Mouse (Mus musculus) left cerebral cortex, postnatal 14 days (tissue): Measurements from ENCODE around the gene Gng12. TPM values are rescaled to one million over a fixed set of nuclear protein-coding genes. Genes with fewer than 3 reads are reported as not detected.

Experiments used
- DNase-seq, 2 experiments: peaks; one replicate each; pipeline ENCODE4 v3.0.0; 2021 to 2022; ENCODE audit warnings: low spot score in 2 of 2, mixed read lengths in 1 of 2
- intact Hi-C: fragments of 180-260 bp; cut with DNase I; formaldehyde crosslinking; loops from one replicate; pipeline ENCODE4 v1.15.1; 2025
- total RNA-seq, 2 experiments: library from RNA; stranded (reverse); gene quantifications; 2 replicates each; pipeline ENCODE4 v1.2.3; 2021

The Gng12 gene
- total RNA-seq, 2 experiments from 2014 or later: 76.0 to 84.7 TPM

DNA sequence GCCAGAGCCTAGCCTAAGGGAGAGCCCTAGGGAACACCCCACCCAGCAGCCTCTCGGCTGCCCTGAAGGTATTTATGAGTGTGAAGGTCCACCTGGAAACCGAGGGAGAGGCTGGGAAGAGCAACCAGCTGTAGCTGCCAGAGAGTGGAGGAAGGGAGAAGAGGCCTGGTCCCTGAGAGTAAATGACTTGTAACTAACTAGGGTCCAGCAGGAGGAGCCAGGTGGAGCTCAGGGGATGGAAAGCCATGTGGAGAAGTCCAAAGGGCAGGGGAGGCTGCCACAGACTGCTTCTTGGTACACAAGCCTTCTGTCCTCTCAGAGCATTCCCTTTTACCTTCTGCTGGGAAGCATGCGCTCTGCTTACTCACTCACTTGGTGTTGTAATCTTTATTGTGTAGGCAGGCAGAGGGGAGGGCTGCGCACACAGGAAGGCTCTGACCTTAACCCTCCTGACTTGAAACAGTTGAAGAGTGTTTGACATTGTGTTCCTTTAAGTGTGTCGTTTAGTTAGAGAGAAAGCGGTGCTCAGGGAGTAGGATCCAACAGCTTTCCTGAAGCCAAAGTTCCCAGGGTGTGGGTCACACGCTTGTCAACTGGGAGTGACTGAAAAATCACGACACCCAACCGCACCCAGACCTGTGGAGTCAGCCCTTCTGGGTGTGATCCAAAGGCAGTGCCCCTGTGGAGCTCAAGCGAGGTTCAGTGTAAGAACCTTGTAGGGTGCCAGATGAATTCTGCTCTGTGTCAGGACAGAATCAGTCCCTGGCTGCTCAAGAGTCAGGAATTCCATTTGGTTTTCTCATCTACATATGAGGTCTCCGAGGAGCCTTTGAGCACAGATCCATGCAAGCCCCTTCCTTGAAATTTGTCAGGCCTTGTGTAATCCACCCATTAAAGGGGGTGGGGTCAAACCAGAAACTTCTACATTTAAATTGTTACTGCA is 14.6 kb downstream of the Gng12 start:
- intact Hi-C loops: no loop called here
- DNase-seq: no peak

DNA sequence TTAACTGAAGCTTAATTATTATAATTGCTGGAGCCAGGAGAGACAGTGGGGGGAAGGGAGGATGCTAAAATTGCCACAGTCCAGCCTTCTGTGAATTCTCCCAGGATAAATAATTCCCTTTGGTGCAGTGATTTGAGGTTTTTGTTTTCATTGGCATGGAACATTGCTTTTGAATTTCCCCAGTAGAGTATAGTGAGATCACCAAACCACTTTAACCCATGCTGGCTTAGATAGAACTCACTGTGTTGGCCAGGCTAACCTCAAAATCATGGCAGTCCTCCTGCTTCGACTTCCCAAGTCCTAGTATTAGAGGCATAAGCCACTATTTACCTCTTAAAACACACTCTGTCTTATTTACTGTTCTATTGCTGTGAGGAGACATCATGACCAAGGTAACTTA is 17.2 kb downstream of the Gng12 start:
- no peak for DNase-seq
- intact Hi-C loops: no loop called here

DNA sequence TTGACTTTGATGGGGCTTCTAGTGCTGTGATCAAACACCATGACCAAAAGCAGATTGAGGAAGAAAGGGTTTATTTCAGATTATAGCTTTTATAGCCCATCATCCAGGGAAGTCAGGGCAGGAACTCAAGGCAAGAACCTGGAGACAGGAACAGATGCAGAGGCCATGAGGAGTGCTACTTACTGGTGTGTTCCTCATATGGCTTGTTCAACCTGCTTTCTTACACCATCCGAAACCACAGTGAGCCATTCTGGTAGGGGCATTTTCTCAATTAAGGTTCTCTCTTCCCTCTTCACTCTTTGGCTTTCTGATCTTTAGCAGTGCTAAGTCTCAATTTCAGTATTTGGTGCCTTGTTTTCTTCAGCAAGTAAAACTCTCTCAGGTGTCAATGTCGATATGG is 19.4 kb downstream of the Gng12 start:
- intact Hi-C loops: no loop called here

DNA sequence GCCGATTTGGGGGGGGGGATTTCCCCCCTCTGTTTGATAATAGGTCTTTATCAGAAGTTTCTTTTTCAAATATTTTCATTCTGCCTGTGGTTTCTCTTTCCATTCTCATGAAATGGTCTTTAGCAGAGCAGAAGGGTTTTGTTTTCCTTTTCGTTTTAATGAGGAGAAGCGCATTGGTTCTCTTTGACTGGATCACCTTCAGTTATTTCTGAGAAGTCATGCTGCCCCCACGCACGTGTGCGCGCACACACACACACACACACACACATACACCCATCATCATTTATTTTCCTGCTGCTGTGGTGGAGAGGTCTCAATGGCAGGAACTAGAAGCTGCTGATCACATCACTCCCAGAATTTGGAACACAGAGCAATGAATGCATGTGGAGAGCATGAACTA is 20.8 kb downstream of the Gng12 start:
- intact Hi-C loops: no loop called here
- DNase-seq: no peak

More for the DNA sequence above, 19.4 kb downstream of the Gng12 start:
- no peak for DNase-seq

DNA sequence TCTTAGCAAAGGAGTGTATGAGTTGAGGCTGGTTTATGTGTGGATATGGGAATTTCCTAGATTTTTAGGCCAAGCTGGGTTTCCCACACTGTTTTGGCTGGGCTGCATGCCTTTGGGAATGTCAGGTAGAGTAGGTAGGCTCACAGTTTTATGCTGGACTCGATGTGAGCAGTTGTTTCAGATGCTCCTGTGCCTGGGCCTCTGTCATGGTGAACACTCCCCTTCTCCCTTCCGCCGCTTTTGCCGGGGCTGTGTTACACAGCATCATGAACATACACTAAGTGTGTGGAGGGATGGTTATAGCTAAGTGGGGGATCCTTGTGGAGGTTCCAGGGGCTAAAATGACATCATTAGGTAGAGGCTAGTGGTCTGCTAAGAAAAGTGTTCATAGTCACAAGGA is 24.6 kb downstream of the Gng12 start:
- DNase-seq: no peak
- intact Hi-C loops: no loop called here

DNA sequence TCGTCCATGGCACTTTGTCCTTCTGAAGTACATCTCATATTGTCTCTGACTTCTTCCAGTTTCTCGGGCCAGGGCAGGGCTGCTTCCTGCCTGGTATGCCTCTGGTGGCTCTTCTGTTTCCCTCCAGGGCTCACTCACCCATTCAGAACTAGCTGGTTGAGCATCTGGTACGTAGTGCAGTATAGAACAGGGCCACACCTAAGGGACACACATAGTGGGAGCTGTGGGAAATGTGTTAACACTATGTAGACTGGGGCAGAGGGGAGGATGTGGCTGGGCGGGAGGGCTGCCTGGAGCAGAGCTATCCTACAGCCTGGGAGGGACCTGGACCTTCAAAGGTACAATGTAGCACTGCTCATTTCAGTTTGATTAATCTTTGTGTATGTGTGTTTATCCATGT is 25.6 kb downstream of the Gng12 start:
- intact Hi-C loops: no loop called here
- no peak for DNase-seq

DNA sequence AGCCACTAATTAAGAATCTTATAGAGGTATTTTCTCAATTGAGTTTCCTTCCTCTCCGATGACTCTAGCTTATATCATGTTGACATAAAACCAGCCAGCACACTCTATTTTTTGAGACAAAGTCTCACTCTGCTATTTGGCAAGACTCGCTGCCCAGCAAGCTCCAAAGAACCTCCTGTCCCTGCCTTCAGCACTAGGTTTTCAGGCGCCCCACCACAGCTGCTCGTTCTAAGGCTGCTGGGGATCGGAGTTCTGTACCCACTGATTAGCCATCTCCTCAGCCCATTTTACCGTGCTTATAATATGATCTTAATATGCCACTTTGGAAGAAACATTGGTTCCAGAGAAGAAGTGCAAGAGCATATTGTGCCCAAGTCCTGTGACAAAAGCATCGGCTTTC is 26.3 kb downstream of the Gng12 start:
- intact Hi-C loops: no loop called here
- DNase-seq: no peak

DNA sequence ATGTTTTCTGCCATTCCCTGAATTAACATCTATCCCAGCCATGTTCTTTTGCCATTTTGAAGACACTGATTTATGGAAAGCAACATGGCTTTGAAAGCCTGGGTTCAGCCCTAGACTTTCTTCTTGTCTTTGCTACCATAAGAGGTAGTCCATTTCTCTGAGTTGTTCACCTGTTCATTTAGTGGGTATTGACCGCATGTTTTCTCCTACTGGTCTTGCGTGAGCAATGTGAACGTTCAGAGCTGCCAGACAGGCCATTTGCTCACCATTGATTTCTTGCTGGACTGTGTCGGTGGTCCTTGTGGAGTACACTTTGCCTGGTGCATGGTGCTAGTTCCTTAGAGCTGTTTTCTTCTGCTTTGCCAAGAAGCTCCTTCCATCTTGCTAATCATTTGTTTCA is 27.7 kb downstream of the Gng12 start:
- no peak for DNase-seq
- intact Hi-C loops: no loop called here

DNA sequence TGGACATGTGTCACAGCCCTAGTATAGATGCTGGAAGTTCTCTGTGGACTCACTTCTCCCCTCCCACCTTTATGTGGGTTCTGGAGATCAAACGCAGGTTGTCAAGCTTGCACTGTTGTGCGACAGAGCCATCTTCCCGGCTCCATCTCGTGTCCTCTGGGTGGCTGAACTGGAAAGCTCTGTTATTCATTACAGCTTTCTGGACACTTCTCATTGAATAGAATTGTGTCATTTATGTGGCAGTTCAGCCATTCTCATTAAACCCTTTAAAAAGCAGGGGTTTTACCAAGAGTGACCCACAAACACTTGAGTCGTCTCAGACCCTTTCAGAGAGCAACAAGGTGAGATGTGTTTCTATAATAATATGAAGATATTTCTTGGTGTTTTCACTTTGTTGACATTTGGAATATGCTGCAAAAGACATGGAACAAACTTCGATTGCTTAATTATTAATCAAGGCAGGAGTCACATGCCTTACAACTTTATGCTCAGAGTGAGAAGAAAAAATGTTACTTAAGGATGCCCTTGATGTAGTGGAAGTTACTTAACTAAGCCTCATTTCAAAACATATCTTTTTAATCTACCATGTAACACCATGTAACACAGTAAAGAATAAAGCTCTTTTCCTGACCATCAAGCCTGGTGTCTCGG is 28.2 kb downstream of the Gng12 start:
- no peak for DNase-seq
- intact Hi-C loops: no loop called here

DNA sequence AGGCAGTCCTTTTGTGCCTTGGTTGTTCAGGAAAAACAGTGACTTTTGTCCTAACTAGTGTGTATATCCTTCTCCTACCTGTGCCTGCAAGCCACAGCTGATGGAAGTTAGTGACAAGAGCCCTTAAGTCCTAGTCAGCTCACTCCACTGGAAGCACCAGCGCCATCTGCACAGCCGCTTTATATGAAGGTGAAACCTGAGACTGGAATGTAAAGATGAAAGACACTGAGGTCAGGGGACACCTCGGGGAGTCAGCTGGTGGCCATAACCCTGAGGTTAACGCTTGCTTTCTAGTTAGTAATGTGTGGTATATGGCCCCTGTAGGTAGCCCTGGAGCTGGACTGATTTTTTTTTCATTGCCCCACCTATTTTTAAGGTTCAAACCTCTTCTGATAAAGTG is 30.1 kb downstream of the Gng12 start:
- intact Hi-C loops: no loop called here
- DNase-seq: no peak

DNA sequence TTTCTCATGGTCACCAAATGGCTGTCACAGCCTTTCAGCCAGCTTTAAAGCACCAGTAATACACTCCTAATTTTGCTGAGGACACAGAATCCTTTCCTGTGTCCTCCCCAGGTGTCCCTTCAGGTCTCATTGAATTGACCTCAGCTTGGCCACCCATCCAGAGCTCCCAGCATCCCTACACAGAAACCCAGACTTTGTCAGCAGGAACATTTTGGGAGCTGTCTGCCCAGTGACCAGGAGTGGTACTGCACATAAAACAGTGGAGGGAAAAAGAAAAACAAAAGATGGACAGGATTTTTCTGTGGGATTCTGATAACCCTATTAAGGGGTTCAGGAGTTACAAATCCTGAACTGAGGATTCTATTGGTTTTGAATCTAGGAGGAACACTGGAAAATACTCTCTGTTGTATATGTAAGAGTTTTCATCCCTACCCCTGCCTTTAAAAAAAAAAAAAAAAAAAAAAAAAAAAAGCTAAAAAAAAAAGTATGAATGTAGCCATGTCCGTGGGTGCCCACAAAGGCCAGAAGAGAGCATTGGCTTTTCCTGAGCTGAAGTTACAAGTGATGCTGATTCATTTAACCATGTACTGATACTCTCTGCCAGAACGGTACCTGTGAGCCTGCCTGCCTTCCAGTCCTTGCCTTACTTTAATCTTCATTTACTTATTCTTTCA is 32.9 kb downstream of the Gng12 start:
- DNase-seq: no peak
- intact Hi-C loops: no loop called here

DNA sequence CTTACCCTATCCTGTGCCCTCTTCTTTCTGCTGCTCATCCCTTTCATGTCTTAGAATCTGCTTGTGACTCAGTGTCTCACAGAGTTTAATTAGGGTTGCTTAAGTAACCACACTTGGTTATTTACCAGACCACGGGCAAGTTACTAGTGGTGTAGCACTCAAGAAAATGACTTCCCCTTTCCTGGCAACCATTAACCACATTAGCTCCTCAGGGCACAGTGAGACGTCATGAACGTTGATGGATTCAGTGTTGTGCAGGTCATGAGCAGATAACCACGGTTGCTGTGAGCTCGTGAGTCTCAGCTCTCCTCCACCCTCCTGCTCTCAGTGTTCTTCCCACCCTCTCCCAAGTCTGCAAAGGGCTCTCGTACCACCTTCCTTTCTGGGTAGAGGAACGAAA is 33.5 kb downstream of the Gng12 start:
- no peak for DNase-seq
- intact Hi-C loops: no loop called here

DNA sequence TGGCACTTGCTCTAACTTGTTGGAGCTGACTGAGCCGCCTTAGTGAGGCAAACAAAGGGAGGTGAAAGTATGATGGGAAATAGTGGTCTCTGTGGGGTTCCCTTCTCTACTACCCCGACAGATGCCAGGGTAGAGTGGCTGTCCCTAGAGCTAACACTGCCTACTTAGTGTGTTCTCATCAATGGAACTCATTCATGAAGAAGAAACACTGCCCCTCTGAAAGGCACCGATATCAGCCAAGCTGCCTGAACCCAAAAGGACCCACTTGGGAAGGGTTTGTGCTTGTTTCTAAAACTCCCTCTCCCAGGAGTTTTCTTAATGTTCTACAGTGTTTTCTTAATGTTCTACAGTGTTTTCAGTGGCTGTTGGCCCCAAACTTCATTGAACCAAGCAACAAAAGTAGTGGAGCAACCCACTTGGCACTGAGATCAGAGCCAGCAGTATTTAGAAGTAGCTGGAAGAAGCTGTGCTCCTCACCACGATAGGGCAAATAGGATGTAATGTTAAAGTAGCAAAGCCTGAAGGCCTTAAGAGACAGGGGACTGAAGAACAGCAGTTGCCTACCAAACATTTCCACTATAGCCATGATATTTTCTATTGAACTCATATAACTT is 36.1 kb downstream of the Gng12 start:
- peak; percentile 11 to 50 for DNase-seq
- intact Hi-C loops: no loop called here

DNA sequence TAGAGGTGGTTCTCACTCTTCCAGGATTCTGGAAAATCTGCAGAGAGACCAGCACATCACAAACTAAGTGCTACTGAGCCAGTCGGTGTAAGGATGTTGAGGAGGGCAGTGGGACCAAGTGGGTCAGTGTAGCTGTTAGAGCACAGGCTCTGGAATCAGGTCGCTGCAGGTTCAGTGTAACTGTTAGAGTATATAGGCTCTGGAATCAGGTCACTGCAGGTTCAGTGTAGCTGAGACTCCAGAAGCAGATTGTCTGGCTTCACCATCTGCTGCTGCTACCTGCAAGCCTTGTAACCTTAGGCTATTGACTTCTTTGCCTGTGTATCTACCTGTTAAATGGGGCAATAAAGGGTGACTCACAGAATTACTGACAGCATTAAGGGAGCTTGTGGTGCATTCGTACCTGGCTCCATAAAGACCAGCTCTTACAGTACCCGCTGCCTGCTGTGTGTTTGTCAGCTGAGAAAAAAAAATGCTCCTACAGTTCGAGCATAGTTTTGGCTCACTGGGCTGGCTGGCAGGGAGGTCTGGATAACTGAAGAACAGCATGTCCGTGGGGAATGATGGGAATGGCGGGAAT is 44.5 kb downstream of the Gng12 start:
- intact Hi-C loops: loop anchor here (5.0 kb wide), 1 partner anchor 43 kb away; the partner anchor contains the start of gene Gng12
- peak in 1 of 2 experiments; percentile 10 for DNase-seq

DNA sequence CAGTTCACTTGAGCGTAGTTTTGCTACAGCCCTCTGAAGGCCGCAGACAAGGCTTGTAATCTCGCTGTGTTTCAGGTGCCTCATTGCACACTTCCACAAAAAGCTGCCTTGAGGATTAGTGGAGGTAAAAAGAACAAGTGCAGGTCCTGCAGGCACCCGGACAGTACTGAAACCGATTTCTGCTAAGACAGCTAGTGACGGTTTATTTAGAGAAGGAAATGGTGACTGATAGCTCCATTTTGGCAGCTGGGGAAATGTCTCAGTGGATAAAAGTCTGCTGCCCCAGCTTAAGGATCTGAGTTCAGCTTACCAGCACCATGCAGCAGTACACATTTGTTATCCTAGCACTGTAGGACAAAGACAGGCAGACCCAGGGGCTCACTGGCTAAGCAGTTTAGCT is 45.6 kb downstream of the Gng12 start:
- intact Hi-C loops: loop anchor here (5.0 kb wide), 1 partner anchor 44 kb away; the partner anchor contains the start of gene Gng12
- no peak for DNase-seq

DNA sequence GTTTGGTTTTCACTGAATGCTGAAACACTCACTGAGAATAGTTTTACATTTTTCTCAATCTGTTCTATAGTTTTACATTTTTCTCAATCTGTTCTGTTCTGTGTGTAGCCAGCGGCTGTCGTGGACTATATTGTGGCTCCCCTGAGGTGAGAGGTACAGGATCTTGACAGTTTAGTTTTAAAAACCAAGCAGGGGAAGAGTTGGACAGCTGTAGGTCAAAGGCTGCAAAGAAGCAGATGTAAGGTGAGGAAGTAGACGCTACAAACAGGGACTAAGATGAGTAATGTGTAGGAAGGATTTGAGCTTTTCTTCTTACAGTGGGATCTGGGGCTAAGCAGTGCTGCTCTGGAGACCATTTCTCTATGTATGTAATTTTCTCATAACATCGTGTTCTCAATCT is 46.6 kb downstream of the Gng12 start:
- intact Hi-C loops: loop anchor here (5.0 kb wide), 1 partner anchor 46 kb away; the partner anchor contains the start of gene Gng12
- DNase-seq: no peak

DNA sequence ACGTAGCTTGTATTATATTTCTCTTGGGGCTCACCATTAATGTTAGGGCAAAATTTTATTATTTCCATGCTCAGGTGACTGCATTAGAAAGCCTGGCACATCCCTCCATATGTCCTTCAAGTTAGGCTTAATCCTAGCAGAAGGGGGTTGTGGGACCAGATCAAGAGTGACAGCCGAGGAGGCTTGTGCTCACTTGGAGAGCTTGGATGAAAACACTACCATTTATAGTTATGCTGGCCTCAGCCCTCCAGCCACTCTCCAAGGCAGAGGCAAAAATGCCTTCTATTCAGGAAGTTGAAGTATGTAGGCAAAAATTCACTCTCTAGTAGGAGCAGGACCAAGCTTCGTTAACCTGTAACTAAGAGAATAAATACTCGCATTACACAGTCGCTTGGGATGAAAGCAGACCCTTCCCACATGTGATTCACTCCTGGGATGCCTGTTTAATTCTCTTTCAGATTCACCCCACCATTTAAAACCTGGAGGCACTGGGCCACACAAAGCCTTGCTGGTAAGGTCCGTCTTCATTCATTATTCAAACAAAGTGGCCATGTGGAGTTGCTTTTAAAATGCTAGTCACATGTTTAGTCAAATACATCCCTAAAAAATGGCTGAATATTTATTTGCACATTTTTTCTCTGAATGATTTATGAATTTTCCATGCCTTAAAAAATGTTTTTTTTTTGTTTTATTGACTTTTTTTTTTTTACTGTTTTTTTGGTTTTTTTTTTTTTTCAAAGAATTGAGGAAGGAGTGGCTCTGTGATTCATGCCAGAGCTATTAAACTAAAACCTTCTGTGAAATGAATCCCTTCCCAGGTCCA is 47.4 kb downstream of the Gng12 start:
- intact Hi-C loops: loop anchor here (5.0 kb wide), 1 partner anchor 46 kb away; the partner anchor contains the start of gene Gng12
- DNase-seq: no peak

DNA sequence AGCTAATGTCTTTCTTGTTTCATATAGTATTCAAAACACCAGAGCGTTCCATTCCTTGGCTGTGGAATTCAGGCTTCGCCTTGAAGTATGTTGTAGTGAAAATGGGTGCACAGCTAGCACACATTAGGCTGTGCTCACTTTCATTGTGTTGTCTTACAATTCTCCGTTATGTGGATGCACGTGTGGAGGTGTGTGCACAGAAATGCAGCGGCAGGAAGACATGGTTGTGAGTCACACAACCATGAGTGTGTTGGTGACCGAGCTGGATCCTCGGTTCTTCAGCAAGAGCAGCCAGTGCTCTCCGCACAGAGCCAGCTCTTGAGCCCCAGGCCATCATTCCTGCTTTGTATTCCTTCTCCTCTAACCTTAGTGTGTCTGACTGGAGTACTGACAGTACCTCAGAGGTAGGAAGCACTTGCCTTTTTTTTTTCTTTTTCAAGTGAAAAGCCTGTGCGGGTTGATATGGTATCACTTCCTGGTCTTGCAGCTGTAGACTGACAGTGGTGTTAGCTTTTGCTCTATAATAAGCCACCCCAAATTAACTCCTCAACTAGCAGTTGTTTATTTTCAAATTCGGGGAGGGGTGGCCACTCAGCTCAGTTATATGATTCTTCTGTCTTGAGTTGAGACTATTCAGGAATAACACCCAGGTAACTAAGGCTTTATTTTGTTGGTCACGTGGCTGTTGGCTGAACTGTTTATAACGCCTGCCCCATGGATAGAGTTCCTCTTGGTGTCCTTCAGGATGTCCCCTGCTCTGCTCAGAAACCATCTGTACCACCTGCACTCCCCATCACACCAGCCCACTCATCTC is 48.2 kb downstream of the Gng12 start:
- no peak for DNase-seq

More for the DNA sequence above, 48.2 kb downstream of the Gng12 start:
- intact Hi-C loops: loop anchor here (5.0 kb wide), 1 partner anchor 47 kb away; the partner anchor contains the start of gene Gng12
